Mouse (Mus musculus) E14TG2a.4 (cell line): ENCODE data around the gene Hoxb13.

ENCODE experiments used
- CTCF ChIP-seq: conservative IDR thresholded peaks from 2 replicates; pipeline ENCODE4 v1.5.1; 2014; ENCODE audit warnings: low read length
- NANOG ChIP-seq: IDR thresholded peaks from 2 replicates; pipeline ENCODE4 v1.6.1; 2014; ENCODE audit warnings: borderline replicate concordance, low read length, mixed read lengths
- POU5F1 ChIP-seq: IDR thresholded peaks from 2 replicates; pipeline ENCODE4 v1.6.1; 2014; ENCODE audit warnings: low read length, borderline replicate concordance

- TF ChIP-seq CTCF: no peak
- no peak for TF ChIP-seq POU5F1
- TF ChIP-seq NANOG: no peak
Observed at GRCm38 (mm10) chr11:96203182-96203788, 9.2 kb downstream of the Hoxb13 start.
